ENCODE assay signal across 20 mouse cellular contexts in genomic region chr11:5807956-5808355, GRCm38 (mm10). TPM values are rescaled to one million over a fixed set of nuclear protein-coding genes. Genes with fewer than 3 reads are reported as not detected.
"Had no signal": no experiment of that assay in that cellular context is flagged by ENCODE, and none has a peak within 500 bp of the region (broad histone marks: within the 10 kb centered on the region; RNA-seq: fewer than 3 reads in every experiment).

No protein-coding gene starts in this region.

- H3K4me2 ChIP-seq: lung, embryonic 14.5 days; midbrain, embryonic 12.5 days; neural tube, embryonic 13.5 days; neural tube, embryonic 15.5 days had no signal

- DNase-seq: lung, adult 18-20 months; lung, embryonic 14.5 days; lung, postnatal 10 days; lung, postnatal 4 days; midbrain, embryonic 14.5 days; retina, postnatal 1 day; right cerebral cortex, adult 18-20 months; right cerebral cortex, postnatal 25 days; right cerebral cortex, postnatal 4 days; spleen, adult 18-20 months; thymus, adult 18-20 months; thymus, postnatal 25 days; thymus, postnatal 4 days had no signal

- H3K36me3 ChIP-seq: midbrain, embryonic 10.5 days; midbrain, embryonic 12.5 days; neural tube, embryonic 13.5 days; neural tube, embryonic 15.5 days had no signal

- H3K4me3 ChIP-seq: midbrain, embryonic 10.5 days; midbrain, embryonic 12.5 days; myocyte; neural tube, embryonic 13.5 days; neural tube, embryonic 15.5 days had no signal

- H3K27me3 ChIP-seq: midbrain, embryonic 12.5 days; neural tube, embryonic 13.5 days; neural tube, embryonic 15.5 days had no signal

- H3K4me1 ChIP-seq: neural tube, embryonic 13.5 days; neural tube, embryonic 15.5 days had no signal

- H3K9me3 ChIP-seq: midbrain, embryonic 12.5 days; neural tube, embryonic 13.5 days; neural tube, embryonic 15.5 days had no signal

- H3K9ac ChIP-seq: lung, embryonic 14.5 days; midbrain, embryonic 12.5 days; neural tube, embryonic 13.5 days; neural tube, embryonic 15.5 days had no signal

- H3K27ac ChIP-seq: midbrain, embryonic 10.5 days; midbrain, embryonic 12.5 days; neural tube, embryonic 13.5 days; neural tube, embryonic 15.5 days had no signal

RNA-seq across cellular contexts. Expression of gene Pgam2, which starts 4.4 kb away (rescaled TPM):
- total RNA-seq: megakaryocyte, adult 5-6 weeks had no signal

RNA-seq across cellular contexts. Expression of gene Aebp1, which starts 53.8 kb away (rescaled TPM):
- total RNA-seq: megakaryocyte-erythroid progenitor cell, adult 5-6 weeks had no signal
